Mouse (Mus musculus): ENCODE results near the gene Olfr324. TPM values are rescaled to one million over a fixed set of nuclear protein-coding genes. Genes with fewer than 3 reads are reported as not detected.
A peak's percentile ranks its signal among the peaks of the same experiment; 100 is the strongest.

Gene Olfr324
- total RNA-seq, 4 experiments from 2014 or later: not detected

- no peak for DNase-seq (ENCODE audit: low spot score in 2 of 2)
These were observed 40.0 kb downstream of the Olfr324 start for GRCm38 (mm10) chr11:58634878-58635277.

GRCm38 (mm10) chr11:58636376-58636977 lies 41.6 kb downstream of the Olfr324 start:
- DNase-seq (ENCODE audit: low spot score in 2 of 2): no peak

GRCm38 (mm10) chr11:58638176-58638701 lies 43.3 kb downstream of the Olfr324 start:
- DNase-seq (ENCODE audit: low spot score in 2 of 2): no peak

- no peak for DNase-seq (ENCODE audit: low spot score in 2 of 2)
These were observed 45.5 kb downstream of the Olfr324 start, which contains the start of gene Trim58 for GRCm38 (mm10) chr11:58640272-58640867. Gene Trim58 (plus strand): TSS chr11:58640465.

- no peak for DNase-seq (ENCODE audit: low spot score in 2 of 2)
These were observed 46.1 kb downstream of the Olfr324 start for GRCm38 (mm10) chr11:58641057-58641456.

GRCm38 (mm10) chr11:58641638-58642358 lies 46.9 kb downstream of the Olfr324 start:
- no peak for DNase-seq (ENCODE audit: low spot score in 2 of 2)

GRCm38 (mm10) chr11:58643350-58643749 lies 48.4 kb downstream of the Olfr324 start:
- DNase-seq (ENCODE audit: low spot score in 2 of 2): peak; percentile 8 to 22

Other genes with a start within 250 kb of the Olfr324 start
- not detected for gene Lypd8, start 216.1 kb upstream of the Olfr324 start, total RNA-seq (2022)
- not detected for gene 1810065E05Rik, start 174.0 kb upstream of the Olfr324 start, total RNA-seq (2022)
- not detected for gene Gm12253, start 162.6 kb upstream of the Olfr324 start, total RNA-seq (2022)
- gene Lypd9, start 142.2 kb upstream of the Olfr324 start, total RNA-seq (2022): not detected
- not detected for gene Olfr30, start 132.8 kb upstream of the Olfr324 start, total RNA-seq (2022)
- gene Olfr332, start 102.6 kb upstream of the Olfr324 start, total RNA-seq (2022): not detected
- gene Olfr331, start 92.5 kb upstream of the Olfr324 start, total RNA-seq (2022): not detected
- gene Olfr330, start 60.3 kb upstream of the Olfr324 start, total RNA-seq (2022): not detected
- not detected for gene Olfr329-ps, start 48.7 kb upstream of the Olfr324 start, total RNA-seq (2022)
- under 1 TPM in 3 of 4 experiments, not detected in 1; 0.14 to 0.25 (median 0.17) TPM for gene Olfr328, start 39.5 kb upstream of the Olfr324 start, total RNA-seq (2022)
- not detected for gene Olfr224, start 24.6 kb upstream of the Olfr324 start, total RNA-seq (2022)
- not detected for gene Olfr325, start 17.4 kb upstream of the Olfr324 start, total RNA-seq (2022)
- not detected for gene 2210407C18Rik, start 21.0 kb downstream of the Olfr324 start, total RNA-seq (2022)
- gene Olfr323, start 35.4 kb downstream of the Olfr324 start, total RNA-seq (2022): not detected
- not detected for gene Trim58, start 45.4 kb downstream of the Olfr324 start, total RNA-seq (2022)
- not detected for gene Olfr322, start 63.7 kb downstream of the Olfr324 start, total RNA-seq (2022)
- not detected for gene Olfr320, start 86.0 kb downstream of the Olfr324 start, total RNA-seq (2022)
- gene Olfr319, start 104.0 kb downstream of the Olfr324 start, total RNA-seq (2022): not detected
- gene Olfr318, start 128.9 kb downstream of the Olfr324 start, total RNA-seq (2022): under 1 TPM in 3 of 4 experiments, not detected in 1; 0.09 to 0.13 (median 0.11) TPM
- gene Olfr317, start 144.1 kb downstream of the Olfr324 start, total RNA-seq (2022): under 1 TPM in 2 of 4 experiments, not detected in 2; 0.35 to 0.44 TPM
- 1 to 10 TPM; 1.3 to 2.0 (median 1.7) TPM for gene Olfr316, start 157.6 kb downstream of the Olfr324 start, total RNA-seq (2022)
- not detected for gene Olfr315, start 178.1 kb downstream of the Olfr324 start, total RNA-seq (2022)
- gene Olfr314, start 187.8 kb downstream of the Olfr324 start, total RNA-seq (2022): not detected
- gene Fam183b, start 206.8 kb downstream of the Olfr324 start, total RNA-seq (2022): 1 to 10 TPM; 1.1 to 3.5 (median 1.6) TPM
- not detected for gene Olfr313, start 219.9 kb downstream of the Olfr324 start, total RNA-seq (2022)
- gene Olfr312, start 234.1 kb downstream of the Olfr324 start, total RNA-seq (2022): not detected
- gene Olfr311, start 244.1 kb downstream of the Olfr324 start, total RNA-seq (2022): not detected